Mouse (Mus musculus) midbrain, embryonic 14.5 days (tissue): Measurements from ENCODE around the gene Sgpp1. TPM values are rescaled to one million over a fixed set of nuclear protein-coding genes. Genes with fewer than 3 reads are reported as not detected.

Experiments
- ATAC-seq: fragments of 200-750 bp; cut with Nextera tagmentation; 2 replicates; pipeline ENCODE4 v1.8.0; 2017; ENCODE audit warnings: moderate number of reproducible peaks, moderate library complexity; ENCODE audit not compliant: low FRiP score, low TSS enrichment
- DNase-seq: peaks from one replicate; pipeline ENCODE4 v3.0.0-alpha.2; 2015
- H3K27ac ChIP-seq: fragments of 300-500 bp; sonication (generic); replicated peaks from 2 replicates; pipeline ENCODE4 v1.5.1; 2014; ENCODE audit warnings: mild to moderate bottlenecking, low read depth, low read length, moderate library complexity
- H3K27me3 ChIP-seq: fragments of 300-500 bp; sonication (generic); 2 replicates; pipeline ENCODE4 v1.6.1; 2014; ENCODE audit warnings: low read length, control low read depth, mixed read lengths; ENCODE audit not compliant: control insufficient read depth, insufficient read depth
- H3K36me3 ChIP-seq: fragments of 300-500 bp; sonication (generic); 2 replicates; pipeline ENCODE4 v1.6.1; 2014; ENCODE audit warnings: low read length, control low read depth; ENCODE audit not compliant: control insufficient read depth, insufficient read depth
- H3K4me1 ChIP-seq: fragments of 300-500 bp; sonication (generic); 2 replicates; pipeline ENCODE4 v1.6.1; 2014; ENCODE audit warnings: mild to moderate bottlenecking, antibody characterized with exemption, low read length, control low read depth; ENCODE audit not compliant: control insufficient read depth, insufficient read depth
- H3K4me2 ChIP-seq: fragments of 300-500 bp; sonication (generic); 2 replicates; pipeline ENCODE4 v1.6.1; 2014; ENCODE audit warnings: mild to moderate bottlenecking, low read length, moderate library complexity
- H3K4me3 ChIP-seq: fragments of 300-500 bp; sonication (generic); replicated peaks from 2 replicates; pipeline ENCODE4 v1.5.1; 2014; ENCODE audit warnings: low read depth, low read length
- H3K9ac ChIP-seq: fragments of 300-500 bp; sonication (generic); replicated peaks from 2 replicates; pipeline ENCODE4 v1.6.1; 2014; ENCODE audit warnings: mild to moderate bottlenecking, low read length, moderate library complexity
- H3K9me3 ChIP-seq: fragments of 300-500 bp; sonication (generic); 2 replicates; pipeline ENCODE4 v1.6.1; 2016; ENCODE audit warnings: low read length, control low read depth, mixed read lengths; ENCODE audit not compliant: control insufficient read depth
- WGBS: fragments of 180-500 bp; shearing (Covaris S2); extraction: QIAGEN DNeasy Blood & Tissue Kit; methylation state at CpG from one replicate; pipeline ENCODE4 v1.1.7; 2014; 5-methylcytosine and 5-hydroxymethylcytosine counted together
- polyA plus RNA-seq: library from polyadenylated mRNA; unstranded; fragments of >200 nt; fragmentation: Nextera tagmentation; extraction: Ambion mirVana; gene quantifications from 2 replicates; pipeline ENCODE4 v1.2.1, GENCODE M21; 2014

The Sgpp1 gene
- polyA plus RNA-seq: 12.6 and 14.6 TPM in 2 replicates

- peaks cover 14% of the 10 kb centered on the region for H3K4me1 ChIP-seq
- H3K36me3 ChIP-seq: no peaks in the 10 kb centered on the region
- peak; percentile 96 for DNase-seq
- peak within 1 kb of the TSS; percentile 86 for H3K9ac ChIP-seq
- peak within 1 kb of the TSS; percentile 81 for H3K27ac ChIP-seq
- ATAC-seq: peak; percentile 95
- H3K4me2 ChIP-seq: peak within 1 kb of the TSS; percentile 93
- WGBS: under 1% methylated on average over 101 of the region's 105 CpGs
- peak within 1 kb of the TSS; percentile 82 for H3K4me3 ChIP-seq
- H3K27me3 ChIP-seq: no peaks in the 10 kb centered on the region
- H3K9me3 ChIP-seq: no peaks in the 10 kb centered on the region
Measured at GRCm38 (mm10) chr12:75735246-75736200, at the start of gene Sgpp1. Gene Sgpp1 (minus strand): TSS chr12:75735729.

- no peaks in the 10 kb centered on the region for H3K4me1 ChIP-seq
- H3K9ac ChIP-seq: no peak overlapping the region
- no peak overlapping the region for H3K4me3 ChIP-seq
- 86% methylated on average over 2 of the region's 2 CpGs for WGBS
- H3K36me3 ChIP-seq: no peaks in the 10 kb centered on the region
- no peaks in the 10 kb centered on the region for H3K27me3 ChIP-seq
- H3K27ac ChIP-seq: no peak overlapping the region
- no peak overlapping the region for H3K4me2 ChIP-seq
- no peaks in the 10 kb centered on the region for H3K9me3 ChIP-seq
- ATAC-seq (no peak), DNase-seq (no peak)
Measured at GRCm38 (mm10) chr12:75784271-75784751, 48.8 kb upstream of the Sgpp1 start.

GRCm38 (mm10) chr12:75781995-75782394 is 46.5 kb upstream of the Sgpp1 start:
- Histone ChIP-seq H3K4me1 (no peaks in the 10 kb centered on the region), H3K36me3 (no peaks in the 10 kb centered on the region), H3K9ac (no peak overlapping the region), H3K9me3 (no peaks in the 10 kb centered on the region), H3K27me3 (no peaks in the 10 kb centered on the region), H3K27ac (no peak overlapping the region), H3K4me3 (no peak overlapping the region), H3K4me2 (no peak overlapping the region)
- DNase-seq: no peak
- no peak for ATAC-seq
- 87% methylated on average over 7 of the region's 7 CpGs for WGBS

- H3K27me3 ChIP-seq: no peaks in the 10 kb centered on the region
- no peak overlapping the region for H3K4me2 ChIP-seq
- no peaks in the 10 kb centered on the region for H3K4me1 ChIP-seq
- no peaks in the 10 kb centered on the region for H3K36me3 ChIP-seq
- H3K27ac ChIP-seq: no peak overlapping the region
- no peak overlapping the region for H3K9ac ChIP-seq
- H3K9me3 ChIP-seq: no peaks in the 10 kb centered on the region
- H3K4me3 ChIP-seq: no peak overlapping the region
- no peak for DNase-seq
- ATAC-seq: no peak
Measured at GRCm38 (mm10) chr12:75781445-75781844, 45.9 kb upstream of the Sgpp1 start.

- H3K9ac ChIP-seq: no peak overlapping the region
- H3K4me1 ChIP-seq: no peaks in the 10 kb centered on the region
- DNase-seq: peak; percentile 46
- no peak for ATAC-seq
- WGBS: 30% methylated on average over 3 of the region's 3 CpGs
- no peaks in the 10 kb centered on the region for H3K9me3 ChIP-seq
- no peak overlapping the region for H3K4me2 ChIP-seq
- H3K27me3 ChIP-seq: no peaks in the 10 kb centered on the region
- H3K27ac ChIP-seq: no peak overlapping the region
- no peaks in the 10 kb centered on the region for H3K36me3 ChIP-seq
- no peak overlapping the region for H3K4me3 ChIP-seq
Measured at GRCm38 (mm10) chr12:75772424-75773034, 37.0 kb upstream of the Sgpp1 start.

GRCm38 (mm10) chr12:75771410-75771809 is 35.9 kb upstream of the Sgpp1 start:
- H3K9ac ChIP-seq: no peak overlapping the region
- no peak overlapping the region for H3K4me3 ChIP-seq
- ATAC-seq (no peak), DNase-seq (no peak)
- no peak overlapping the region for H3K27ac ChIP-seq
- no peaks in the 10 kb centered on the region for H3K9me3 ChIP-seq
- 69% methylated on average over 3 of the region's 3 CpGs for WGBS
- H3K4me1 ChIP-seq: no peaks in the 10 kb centered on the region
- H3K4me2 ChIP-seq: no peak overlapping the region
- no peaks in the 10 kb centered on the region for H3K36me3 ChIP-seq
- no peaks in the 10 kb centered on the region for H3K27me3 ChIP-seq

GRCm38 (mm10) chr12:75766885-75767317 is 31.4 kb upstream of the Sgpp1 start:
- Histone ChIP-seq H3K36me3 (no peaks in the 10 kb centered on the region), H3K4me1 (no peaks in the 10 kb centered on the region), H3K4me2 (no peak overlapping the region), H3K9me3 (no peaks in the 10 kb centered on the region), H3K27ac (no peak overlapping the region), H3K9ac (no peak overlapping the region), H3K27me3 (no peaks in the 10 kb centered on the region), H3K4me3 (no peak overlapping the region)
- no peak for ATAC-seq
- WGBS: 78% methylated on average over 8 of the region's 8 CpGs
- DNase-seq: no peak

- 57% methylated on average over 6 of the region's 6 CpGs for WGBS
- Histone ChIP-seq H3K9ac (no peak overlapping the region), H3K27ac (no peak overlapping the region), H3K36me3 (no peaks in the 10 kb centered on the region), H3K4me1 (no peaks in the 10 kb centered on the region), H3K27me3 (no peaks in the 10 kb centered on the region), H3K9me3 (no peaks in the 10 kb centered on the region), H3K4me2 (no peak overlapping the region), H3K4me3 (no peak overlapping the region)
- no peak for ATAC-seq
- DNase-seq: no peak
Measured at GRCm38 (mm10) chr12:75766395-75766794, 30.9 kb upstream of the Sgpp1 start.
